Mouse (Mus musculus) neural tube, embryonic 10.5 days (tissue): ENCODE data around the gene H2afv.

Source experiments
- DNase-seq: peaks from one replicate; pipeline ENCODE4 v3.0.0-alpha.2; 2017; ENCODE audit warnings: low spot score; ENCODE audit errors: extremely low spot score

The H2afv gene

DNA sequence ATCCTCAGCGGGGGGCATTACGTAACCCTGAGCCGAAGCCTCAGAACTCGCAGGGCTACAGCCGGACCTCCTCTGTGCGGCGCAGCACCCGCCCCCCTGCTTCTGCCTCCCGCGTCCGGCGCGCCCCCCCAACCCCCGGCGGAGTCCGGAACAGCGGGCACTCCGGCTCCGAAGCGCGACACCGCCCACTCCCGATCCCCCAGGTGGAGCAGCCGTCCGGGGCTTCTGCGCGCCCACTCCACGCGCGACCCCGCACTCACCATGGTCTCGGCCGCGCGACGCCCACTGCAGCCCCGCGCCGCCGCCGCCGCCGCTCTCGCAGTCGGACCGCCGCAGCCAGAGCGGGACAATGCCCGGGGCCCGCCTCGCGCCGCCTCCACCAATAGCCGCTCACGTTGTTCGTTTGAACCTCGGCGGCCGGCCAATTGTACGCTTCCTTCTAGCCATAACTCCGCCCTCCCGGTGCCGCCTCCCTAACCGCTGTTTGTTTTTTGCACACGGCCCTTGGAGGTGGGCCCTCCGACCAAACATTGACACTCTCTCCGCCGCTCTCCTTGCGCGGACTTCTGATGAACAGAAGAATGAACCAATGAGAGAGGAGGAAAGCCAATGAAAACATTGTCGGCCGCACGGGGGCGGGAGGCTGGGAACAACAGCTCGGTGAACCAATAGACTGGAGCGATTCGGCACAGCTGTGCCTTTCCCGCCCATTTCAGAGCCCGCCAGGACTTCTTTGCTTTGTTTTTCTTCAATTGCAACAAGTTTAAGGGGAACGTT, at the start of gene H2afv:
Gene H2afv, minus strand, starts transcription at position 367 of the 777 bp plus-strand sequence.
- peak; percentile 100 for DNase-seq

DNA sequence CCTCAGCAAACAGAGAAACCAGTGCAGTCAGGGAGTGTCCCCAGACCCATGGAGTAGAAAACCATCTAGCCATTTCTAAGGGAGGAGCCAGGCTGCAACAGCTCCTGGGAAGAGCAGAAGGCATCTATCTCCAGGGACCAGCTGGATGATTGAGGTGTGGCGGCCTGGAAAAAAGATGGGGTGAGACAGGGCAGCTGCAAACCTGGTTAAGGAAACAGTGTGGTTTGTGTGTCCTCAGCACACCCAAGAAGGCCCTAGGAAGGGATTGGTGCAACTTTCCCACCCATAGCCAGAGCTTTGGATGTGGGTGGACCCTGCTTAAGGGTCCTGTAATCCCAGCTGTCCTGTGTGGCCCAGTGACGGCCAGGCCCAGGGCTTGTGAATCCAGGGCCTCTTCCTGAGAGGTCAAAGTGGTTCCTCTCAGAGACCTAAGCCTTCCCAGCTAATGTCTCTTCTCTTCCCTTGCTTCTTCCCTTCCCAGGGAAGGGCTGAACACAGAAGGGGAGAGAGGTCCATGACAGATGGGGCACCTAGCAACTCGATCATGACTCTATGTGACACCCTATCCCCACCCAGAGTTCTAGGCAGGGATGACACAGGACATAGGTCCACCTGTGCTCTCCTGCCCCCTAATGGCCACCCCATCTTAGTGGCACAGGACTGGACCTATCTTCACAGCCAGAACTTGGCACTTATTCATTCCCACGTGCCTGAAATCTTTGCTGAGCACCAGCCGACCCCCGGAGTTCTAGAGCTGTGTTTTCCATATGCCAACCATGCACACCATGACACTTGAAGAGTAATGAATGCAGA, 45.7 kb upstream of the H2afv start:
- DNase-seq, result no peak

DNA sequence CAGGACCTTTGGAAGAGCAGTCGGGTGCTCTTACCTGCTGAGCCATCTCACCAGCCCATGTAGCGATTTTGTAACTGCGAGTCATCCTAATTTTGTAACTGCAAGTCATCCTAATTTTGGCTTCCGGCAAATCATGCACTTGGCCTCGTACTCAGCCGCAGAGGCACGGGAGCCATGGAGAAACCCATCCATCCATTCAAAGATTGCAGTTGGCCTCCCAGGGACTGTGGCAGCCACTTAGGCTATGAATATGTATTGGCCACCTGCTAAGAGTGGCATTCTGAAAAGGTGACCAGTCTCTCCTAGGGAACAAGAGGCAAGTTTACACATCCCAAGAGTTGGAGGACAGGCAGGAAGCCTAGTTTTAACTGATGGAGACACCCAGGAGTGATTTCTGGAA, 45.0 kb upstream of the H2afv start:
- DNase-seq, result no peak

DNA sequence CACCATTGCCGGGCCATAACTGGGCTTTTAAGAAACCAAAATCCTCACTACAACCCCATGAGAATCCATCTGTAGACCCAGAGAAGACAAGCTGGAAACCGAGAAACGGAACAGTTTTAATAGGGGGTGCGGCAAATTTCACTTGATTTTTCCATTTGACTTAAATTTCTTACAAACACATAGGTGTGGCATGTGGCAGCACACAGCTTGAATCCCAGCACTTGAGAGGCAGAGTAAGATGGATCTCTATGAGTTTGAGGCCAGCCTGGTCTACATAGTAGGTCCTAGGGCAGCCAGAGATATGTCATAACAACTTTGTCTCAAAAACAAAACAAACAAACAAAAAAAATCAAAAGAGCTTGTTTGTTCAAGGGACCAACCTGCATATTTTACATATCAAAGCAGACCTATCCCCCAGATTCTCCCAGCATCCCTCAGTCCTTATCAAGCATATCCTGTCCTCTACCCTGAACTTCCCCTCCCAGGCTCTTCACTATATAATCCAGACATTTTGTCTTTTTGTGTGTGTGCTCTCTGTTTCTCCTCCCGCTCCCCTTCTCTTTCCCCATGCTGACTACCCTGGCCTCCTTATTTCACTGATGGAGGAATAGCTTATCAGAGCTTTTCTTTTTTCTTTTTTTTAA, 43.9 kb upstream of the H2afv start:
- DNase-seq, result no peak

DNA sequence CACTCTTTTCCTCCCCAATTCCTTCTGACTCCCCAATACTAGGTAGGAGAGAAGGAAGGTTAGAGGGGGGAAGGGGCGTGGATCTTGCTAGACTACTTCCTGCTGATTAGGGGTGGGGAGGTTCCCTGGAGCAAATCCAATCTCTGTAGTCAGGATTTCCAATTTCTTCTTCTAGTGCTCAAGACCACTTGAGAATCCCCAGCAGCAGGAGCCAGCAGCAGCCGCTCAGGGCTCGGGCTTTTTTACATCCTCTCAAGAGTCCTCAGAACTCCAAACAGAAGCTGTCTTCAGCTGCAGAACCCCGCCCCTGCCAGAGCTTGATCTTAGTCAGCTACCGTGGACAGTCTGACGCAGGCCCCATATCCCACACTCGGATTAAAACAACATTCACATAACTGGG, 43.3 kb upstream of the H2afv start:
- no peak for DNase-seq

DNA sequence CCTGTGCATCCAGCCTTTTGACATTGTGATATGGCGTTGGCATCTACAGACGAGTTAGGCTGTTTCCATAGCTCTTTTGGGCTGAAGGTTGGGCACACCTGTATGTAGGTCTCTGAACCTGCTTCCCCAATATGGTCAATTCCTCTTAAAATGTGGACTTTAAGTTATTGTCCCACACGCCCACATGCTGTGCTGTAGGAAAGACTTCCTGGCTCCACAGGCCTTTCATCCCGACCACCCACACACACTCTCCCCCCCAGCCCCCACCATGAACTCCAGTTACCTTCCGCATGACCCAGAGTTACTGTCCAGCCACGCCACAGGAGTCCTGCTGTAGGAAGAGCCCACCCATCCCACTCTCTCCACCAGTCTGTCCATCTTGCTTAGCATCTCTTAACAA, 42.7 kb upstream of the H2afv start:
- no peak for DNase-seq

DNA sequence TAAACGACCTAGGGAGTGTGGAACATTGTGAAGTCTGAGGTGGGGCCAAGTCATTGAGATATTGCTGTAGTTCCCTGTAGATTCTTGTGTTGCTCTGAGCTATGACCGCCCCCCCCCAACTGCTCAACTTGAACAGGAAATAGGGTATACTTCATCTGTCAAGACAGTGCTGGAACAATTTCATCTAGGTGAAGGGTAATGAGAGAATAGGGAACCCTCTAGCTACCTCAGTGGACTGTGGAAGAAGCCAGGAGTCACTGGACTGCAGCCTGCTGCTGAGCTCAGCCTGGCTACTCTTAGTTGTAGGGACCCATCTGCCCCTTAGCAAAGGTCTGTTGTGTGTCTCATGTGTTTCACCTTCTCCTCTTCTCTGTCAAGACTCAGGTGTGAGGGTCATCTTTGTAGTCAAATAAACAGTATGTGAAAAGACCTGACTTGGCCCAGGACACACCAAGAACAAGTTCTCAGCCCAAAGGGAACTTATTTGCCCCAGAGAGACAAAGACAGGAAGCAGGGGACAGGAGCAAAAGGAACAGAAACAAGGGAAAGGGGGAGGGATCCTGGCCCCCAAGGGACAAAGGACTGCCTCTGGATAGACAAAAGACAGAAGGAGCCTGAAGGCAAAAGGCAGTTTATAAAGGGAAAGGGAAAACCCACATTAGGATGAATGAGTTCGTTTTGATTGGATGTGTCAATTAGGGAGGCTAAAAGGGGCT, 40.2 kb upstream of the H2afv start:
- no peak for DNase-seq

DNA sequence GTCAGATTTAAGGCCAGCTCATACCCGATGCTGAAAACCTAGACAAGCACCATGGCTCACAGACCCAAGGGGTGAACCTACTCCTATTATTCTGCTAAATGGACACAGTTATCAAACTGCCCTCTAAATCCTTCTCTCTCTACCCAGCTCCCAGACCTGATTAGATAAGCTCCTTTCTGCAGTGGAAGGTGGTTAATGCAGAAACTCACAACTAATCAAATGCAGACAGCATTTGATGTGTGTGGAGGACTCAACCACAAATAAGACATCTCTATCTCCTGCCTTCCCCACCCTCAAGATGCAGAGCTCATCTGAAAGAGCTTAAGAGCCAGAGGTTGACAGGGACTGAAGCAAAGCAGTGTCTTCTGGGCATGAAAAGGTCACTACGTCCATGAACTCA, 38.9 kb upstream of the H2afv start:
- no peak for DNase-seq

DNA sequence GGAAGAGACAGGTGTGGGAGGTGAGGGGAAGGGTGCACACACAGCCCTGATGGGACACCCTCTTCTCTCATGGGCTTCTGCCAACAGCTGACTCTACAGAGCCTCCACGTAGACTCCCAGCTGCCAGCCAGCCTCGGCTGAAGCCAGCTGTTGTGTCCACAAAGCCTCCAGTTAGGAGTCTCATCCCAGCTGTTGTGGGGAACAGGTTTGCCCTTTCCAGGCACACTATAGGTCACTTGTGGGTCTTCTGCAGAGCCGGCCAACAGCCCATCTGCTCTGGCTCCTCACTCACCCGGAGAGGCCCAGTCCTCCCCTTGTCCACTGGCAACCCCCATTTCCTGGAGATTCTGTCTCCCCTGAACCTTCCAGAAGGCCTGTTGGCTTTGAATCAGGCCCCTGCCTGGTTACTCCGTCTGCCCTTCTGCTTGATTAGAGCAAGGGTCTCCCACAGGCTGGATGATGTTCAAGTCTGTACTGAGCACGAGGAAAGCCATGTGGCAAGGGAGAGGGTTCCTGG, 37.5 kb upstream of the H2afv start:
- no peak for DNase-seq

DNA sequence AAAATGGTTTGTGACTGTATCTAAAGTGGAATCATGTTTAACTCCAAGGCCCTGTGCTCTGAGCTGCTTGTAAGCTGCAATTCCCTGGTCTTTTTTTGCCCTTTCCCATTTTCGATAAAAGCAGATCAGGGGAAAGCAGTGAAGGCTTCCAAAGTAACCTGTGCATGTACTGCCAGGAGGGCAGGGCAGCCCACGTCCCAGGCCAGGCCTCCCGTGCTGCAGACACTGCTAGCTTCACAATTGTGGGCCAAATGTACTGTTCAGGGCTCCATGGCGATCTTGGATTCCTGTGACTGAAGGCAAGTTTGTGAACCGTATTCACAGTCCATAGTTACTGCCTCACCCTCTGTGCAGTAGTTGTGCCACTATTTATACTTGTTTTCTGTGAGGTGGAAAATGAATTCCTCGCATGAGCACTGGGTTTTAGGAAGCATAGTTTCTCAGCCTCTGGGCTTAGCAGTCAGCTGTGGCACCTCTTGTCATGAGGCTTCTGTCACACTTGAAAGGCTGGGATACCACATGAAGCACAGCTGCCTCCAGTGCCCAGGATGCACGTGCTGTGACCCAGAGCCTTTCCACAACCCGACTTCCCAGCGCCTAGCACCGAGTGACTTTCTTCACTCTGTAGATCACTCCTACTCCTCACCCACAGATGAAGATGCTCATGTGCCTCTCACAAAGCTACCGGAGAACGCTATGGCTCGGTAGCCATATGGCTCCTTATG, 36.6 kb upstream of the H2afv start:
- no peak for DNase-seq

DNA sequence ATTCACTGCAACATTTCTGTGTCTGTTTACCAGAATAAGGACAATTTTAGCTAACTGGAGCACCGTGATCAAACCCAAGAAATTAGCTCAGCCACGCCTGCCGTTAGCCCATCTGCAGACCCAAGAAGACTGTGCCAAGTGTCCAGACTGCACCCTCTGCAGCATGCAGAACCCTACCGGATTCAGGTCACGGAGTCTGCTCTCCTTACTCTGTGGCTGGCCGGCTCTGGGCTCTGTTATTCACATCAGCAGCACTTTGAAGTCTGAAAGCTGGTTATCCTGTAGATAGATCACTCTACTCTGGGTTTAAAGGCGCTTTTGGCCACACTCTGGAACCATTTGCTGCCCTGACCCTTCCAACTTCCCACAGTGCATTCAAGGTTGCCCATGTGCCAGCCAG, 35.9 kb upstream of the H2afv start:
- no peak for DNase-seq

DNA sequence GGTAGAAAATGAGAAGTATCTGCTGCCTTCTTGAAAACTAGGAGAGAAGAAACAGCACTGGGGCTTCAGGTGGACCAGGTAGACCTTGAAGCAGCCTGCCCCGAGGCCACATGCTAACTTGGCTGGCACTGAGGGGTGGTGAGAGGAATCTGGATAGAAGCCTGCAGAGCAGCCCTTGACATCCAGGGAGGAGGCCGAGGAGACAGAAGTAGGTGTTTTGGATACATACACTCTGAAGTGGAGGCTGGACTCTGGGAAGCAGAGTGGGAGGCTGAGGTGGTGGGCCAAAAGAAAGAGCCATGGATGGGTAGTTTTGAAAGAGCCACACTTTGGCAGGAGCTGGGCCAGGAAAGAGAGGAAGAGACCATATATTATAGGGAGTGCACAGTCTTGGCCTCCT, 35.0 kb upstream of the H2afv start:
- no peak for DNase-seq

DNA sequence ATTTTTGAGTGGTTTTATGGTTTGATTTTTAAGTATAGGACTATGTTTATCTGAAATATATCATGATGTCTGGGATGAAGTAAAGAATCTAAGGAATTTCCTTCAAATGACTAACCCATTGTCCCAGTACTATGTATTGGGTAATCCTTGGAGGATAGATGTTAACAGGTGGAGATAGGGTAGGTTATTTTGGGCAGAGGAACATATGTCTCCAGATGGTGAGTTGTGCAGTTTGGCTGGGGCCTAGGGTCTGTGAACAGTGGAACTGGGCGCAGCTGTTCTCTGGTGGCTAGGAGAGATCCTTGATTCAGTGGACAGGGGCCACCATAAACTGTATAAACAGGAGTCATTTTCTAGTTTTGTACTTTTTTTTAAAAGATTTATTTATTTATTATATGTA, 33.1 kb upstream of the H2afv start:
- DNase-seq, result no peak

DNA sequence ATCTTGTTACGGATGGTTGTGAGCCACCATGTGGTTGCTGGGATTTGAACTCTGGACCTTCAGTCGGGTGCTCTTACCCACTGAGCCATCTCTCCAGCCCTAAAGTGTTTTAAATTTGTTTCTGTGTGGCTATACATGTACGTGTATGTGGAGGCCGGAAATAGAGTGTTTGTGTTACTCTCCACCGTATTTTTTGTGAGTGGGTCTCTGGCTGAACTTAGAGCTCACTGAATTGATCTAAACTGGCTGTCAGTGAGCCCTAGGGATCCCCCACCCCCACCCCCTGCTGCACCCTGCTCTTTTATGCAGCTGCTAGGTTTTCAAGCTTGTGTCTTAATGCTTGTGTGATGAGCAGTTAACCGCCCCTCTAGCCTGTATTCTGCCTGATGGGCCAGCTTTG, 32.6 kb upstream of the H2afv start:
- DNase-seq, result no peak

DNA sequence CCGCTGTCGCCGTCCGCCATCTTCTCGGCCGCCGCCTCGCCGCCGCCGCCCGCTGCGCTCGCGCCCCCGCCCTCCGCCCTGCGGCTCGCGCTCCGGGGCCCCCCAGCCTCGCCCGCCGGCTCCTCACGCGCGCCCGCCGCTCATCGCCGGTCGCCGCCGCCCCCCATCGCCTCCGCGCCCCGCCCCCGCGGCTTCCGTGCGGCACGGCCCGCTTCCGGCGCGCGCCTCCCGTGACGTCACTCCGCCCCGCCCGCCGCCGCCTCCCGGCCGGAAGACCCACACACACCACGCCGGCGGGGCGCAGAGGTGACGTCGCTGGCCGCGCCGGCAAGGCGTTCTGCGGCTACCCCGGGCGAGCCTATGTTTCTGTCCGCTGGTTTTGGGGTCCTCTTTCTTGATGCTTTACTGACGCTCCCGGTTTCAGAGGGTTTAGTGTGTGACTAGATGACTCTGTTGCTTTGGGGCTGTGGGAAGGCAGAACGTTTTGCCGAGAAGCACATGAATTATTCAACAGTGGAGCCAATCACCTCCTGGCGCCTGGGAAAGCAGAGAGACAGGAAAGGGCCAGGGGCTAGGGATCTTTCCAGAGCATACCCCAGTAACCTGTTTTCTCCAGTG, 31.7 kb upstream of the H2afv start, which contains the start of gene Purb:
Gene Purb, minus strand, starts transcription at position 51 of the 618 bp plus-strand sequence.
- peak; percentile 90 for DNase-seq

DNA sequence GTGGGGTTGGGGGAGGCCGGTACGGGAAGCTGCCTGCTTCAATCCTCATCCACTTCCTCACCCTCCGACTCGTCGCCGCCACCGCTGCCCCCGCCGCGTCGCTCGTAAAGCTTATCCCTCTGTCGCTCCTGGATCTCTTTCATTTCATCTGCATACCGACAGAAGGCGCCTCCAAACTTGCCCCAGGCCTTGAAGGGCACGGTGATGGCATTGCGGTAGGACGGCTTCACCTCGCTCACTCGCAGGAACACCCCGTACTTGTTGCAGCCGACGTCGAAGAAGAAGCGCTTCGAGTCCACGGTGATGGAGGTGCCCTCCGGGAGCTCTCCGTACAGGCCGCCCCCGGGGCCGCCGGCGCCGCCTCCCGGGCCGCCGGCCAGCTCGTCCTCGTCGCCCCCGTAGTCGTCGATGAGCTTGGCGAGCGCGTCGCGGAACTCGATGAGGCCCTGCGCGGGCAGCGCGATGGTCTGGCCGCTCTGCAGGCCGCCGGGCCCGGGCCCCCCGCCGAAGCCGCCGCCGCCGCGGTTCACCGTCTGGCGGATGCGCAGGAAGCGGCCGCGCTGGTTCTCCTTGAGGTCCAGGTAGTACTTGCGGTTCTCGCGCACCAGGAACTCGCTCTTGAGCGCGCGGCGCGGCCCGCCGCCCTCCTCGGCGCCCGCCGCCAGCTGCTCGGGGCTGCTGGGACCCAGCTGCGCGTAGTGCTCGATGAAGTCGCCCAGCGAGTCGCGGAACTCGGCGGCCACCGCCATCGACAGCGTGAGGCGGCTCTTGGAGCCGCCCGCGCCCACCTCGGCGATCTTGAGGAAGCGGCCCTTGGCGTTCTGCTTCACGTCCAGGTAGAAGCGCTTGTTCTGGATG, 30.9 kb upstream of the H2afv start:
- DNase-seq, result peak; percentile 73

DNA sequence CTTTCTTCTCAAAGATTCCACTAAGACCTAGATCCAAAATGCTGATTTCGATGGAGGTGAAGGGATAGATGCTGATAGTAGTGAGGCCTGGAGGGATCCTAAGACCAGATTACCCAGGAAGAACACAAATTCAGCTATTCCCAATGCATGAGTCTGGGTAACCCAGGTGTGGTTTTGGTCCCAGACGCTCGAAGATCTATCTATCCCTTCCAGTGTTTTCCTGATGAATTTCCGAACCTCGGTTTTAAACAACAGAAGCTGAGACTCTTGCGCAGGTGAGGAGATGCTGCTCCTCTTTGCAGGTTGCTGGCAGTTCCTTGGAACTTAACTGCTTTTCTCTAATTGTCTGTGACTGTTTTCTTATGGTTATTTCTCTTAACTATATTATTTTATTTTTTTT, 30.1 kb upstream of the H2afv start:
- no peak for DNase-seq

DNA sequence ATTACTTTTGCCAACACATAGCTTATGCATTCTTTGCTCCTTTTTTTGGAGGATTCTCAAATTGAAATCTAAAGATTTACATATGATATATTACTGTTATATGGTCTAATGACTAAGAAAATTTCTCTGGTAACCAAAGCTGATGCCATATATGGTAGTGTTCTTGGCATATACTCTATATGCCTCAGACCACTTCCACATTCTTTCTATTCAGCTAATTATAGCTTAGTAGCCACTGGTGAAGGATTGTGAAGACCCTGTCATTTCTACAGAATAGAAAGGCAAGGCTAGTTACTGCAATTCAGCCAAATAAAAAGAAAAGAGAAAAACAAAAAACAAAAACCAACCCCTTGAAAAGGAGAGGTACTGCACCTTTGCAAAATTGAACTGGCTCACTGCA, 27.8 kb upstream of the H2afv start:
- no peak for DNase-seq

DNA sequence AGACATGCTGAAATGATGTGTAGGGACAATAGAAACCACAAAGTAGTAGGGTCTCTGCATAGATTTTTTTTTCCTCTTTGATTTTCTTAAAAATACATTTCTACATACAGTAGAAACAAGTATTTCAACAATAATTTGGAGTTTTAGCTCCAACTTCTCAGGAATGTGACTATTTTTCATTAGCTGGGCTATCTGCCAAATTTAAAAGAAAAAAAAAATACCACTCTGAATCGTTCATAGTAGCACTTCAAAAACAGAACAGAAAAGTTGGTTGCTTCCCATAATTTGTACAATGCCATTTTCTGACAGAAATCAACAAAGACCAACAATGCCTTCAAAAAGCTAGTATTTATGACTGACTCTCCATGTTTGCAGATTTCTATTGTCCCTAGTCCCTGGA, 27.2 kb upstream of the H2afv start:
- no peak for DNase-seq
